In the genomic region with DNA sequence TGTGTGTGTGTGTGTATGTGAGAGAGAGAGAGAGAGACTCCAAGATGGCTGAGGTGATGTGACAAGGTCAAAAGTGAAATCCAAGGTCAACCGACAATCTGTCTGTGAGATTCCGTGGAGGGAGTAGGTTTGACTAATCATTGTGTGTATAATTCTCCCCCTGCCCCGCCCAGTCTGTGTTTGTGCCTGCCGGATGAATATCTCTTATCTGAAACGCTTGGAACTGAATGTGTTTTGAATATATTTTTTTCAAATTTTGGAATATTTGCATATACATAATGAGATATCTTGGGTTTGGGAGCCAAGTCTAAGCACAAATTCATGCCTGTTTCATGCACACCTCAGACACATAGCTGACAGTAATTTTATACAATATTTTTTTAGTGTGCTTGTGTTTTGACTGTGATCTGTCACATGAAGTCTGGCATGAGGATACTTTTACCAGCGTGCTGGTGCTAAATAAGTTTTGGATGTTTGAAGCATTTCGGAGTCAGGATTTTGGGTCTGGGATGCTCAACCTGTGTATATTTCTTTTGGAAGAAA, we compare ENCODE assay signal across 18 mouse cellular contexts. TPM values are rescaled to one million over a fixed set of nuclear protein-coding genes. Genes with fewer than 3 reads are reported as not detected.
"Had no signal": no experiment of that assay in that cellular context is flagged by ENCODE, and none has a peak within 500 bp of the region (broad histone marks: within the 10 kb centered on the region; RNA-seq: fewer than 3 reads in every experiment).

No protein-coding gene starts in this region.

- H3K27ac ChIP-seq: layer of hippocampus, adult 2 months; left cerebral cortex, adult 2 months; liver, embryonic 13.5 days; midbrain, embryonic 10.5 days; midbrain, embryonic 13.5 days; neural tube, embryonic 13.5 days; stomach, embryonic 15.5 days had no signal

- DNase-seq: layer of hippocampus, adult 9-11 months; layer of hippocampus, postnatal 36 days; liver, embryonic 13.5 days; lung, adult 2 months; retina, postnatal 1 day; right cerebral cortex, postnatal 25 days; spleen, adult 18-20 months; thymus, postnatal 36 days had no signal

- H3K9ac ChIP-seq: liver, embryonic 13.5 days; midbrain, embryonic 13.5 days; neural tube, embryonic 13.5 days; stomach, embryonic 15.5 days had no signal

- H3K27me3 ChIP-seq: liver, embryonic 13.5 days; midbrain, embryonic 13.5 days; neural tube, embryonic 13.5 days; stomach, embryonic 15.5 days had no signal

- H3K4me3 ChIP-seq: layer of hippocampus, adult 2 months; left cerebral cortex, adult 2 months; liver, embryonic 13.5 days; megakaryocyte, embryonic 14.5 days; midbrain, embryonic 10.5 days; midbrain, embryonic 13.5 days; myocyte; neural tube, embryonic 13.5 days; stomach, embryonic 15.5 days had no signal

- ATAC-seq: midbrain, embryonic 13.5 days; midbrain, embryonic 16.5 days had no signal

- H3K36me3 ChIP-seq: liver, embryonic 13.5 days; midbrain, embryonic 10.5 days; midbrain, embryonic 13.5 days; neural tube, embryonic 13.5 days had no signal

- H3K9me3 ChIP-seq: liver, embryonic 13.5 days; megakaryocyte, embryonic 14.5 days; midbrain, embryonic 10.5 days; midbrain, embryonic 13.5 days; neural tube, embryonic 13.5 days; stomach, embryonic 15.5 days had no signal

- H3K4me2 ChIP-seq: liver, embryonic 13.5 days; midbrain, embryonic 13.5 days; neural tube, embryonic 13.5 days; stomach, embryonic 15.5 days had no signal

- H3K4me1 ChIP-seq: liver, embryonic 13.5 days; megakaryocyte, embryonic 14.5 days; stomach, embryonic 15.5 days had no signal

RNA-seq across cellular contexts. Expression of gene Pdgfra, which starts 32.7 kb away (rescaled TPM):
- total RNA-seq: monocyte, adult 5-6 weeks had no signal
